Mouse (Mus musculus) monocyte, adult 2 months (primary cell): ENCODE results near the gene Mtch2.
"Not testable (repeated sequence)": the region's sequence is repeated elsewhere in the genome, so short reads cannot be mapped to it uniquely, and the experiment has no call there.

ENCODE experiments used
- DNase-seq, 2 experiments: peaks; one replicate each; pipeline ENCODE4 v3.0.0; 2022; ENCODE audit warnings: low spot score in 2 of 2, low read depth in 1 of 2

Mtch2 gene

GRCm38 (mm10) chr2:90861486-90861885, 14.5 kb downstream of the Mtch2 start:
- DNase-seq, result no peak

GRCm38 (mm10) chr2:90864184-90864583, 17.2 kb downstream of the Mtch2 start:
- no peak for DNase-seq

DNA sequence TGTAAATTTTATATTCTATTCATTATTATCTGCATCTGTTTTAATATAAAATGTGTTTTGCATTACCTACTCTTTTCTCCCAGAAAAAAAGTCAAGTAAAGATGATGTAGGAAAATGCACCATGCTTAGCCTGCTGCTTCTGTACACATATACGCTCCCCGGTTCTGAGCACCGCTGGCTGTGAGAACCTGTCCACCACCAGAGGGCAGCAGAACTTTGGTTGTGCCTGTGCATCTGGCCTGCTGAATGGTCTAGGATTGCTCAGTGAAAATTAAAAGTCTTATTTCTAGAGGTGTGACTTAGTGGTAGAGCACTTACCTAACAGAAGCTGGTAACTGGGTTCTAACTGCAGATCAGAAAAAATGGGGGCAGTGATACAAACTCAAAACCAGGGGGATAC, 19.6 kb downstream of the Mtch2 start:
- DNase-seq, result peak in 1 of 2 experiments; percentile 34

- DNase-seq, result no peak
Observed at GRCm38 (mm10) chr2:90870136-90870601, 23.2 kb downstream of the Mtch2 start.

GRCm38 (mm10) chr2:90871180-90871961, 24.4 kb downstream of the Mtch2 start:
- DNase-seq, result no peak

DNA sequence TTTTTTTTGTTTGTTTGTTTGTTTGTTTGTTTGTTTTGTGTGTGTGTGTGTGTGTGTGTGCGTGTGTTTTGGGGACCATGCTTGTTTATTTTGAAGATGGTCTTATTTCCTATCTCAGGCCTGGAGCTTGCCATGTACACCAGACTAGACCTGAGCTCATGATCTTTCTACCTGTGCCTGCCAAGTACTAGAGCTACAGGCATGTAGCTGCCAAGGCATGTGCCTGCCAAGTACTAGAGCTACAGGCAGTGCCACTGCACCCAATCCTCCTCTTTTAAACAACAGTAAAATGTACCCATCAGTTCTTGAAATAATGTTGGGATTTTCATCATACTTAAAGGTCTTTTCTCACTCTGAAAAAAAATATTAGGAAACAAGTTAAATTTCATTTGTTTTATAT, 27.1 kb downstream of the Mtch2 start:
- DNase-seq, result no peak

GRCm38 (mm10) chr2:90875239-90875638, 28.3 kb downstream of the Mtch2 start:
- no peak for DNase-seq

DNA sequence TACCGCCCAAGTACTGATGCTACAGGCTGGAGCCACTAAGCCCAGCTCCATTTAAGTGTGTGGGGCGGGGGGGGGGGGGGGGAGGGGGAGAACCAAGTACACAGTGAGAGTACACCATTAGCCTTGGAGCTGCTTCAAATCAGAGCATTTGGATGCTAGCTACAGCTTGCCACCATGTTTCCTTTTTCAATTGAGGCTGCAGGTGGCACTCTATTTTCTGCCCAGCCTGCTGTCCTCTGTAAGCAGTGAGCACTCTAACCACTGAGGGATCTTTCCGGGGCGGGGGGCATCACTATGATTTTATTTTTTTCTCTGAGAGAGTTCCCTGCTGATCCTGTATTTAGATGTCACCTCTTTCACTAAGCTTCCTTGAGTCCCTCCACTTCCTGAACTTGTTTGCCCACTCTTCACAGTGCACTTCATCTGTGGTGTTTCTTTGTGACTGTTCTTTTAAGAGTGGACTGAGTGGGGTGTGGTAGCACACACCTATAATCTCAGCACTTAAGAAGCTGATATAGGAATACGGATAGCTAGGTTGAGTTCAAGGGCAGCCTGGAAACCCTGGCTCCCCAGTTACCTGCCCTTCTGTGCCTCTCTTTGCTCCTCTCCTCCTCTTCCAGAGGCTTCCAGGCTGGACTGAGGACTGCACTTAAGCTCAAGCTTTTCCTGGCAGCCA, 30.8 kb downstream of the Mtch2 start:
- DNase-seq, result no peak

DNA sequence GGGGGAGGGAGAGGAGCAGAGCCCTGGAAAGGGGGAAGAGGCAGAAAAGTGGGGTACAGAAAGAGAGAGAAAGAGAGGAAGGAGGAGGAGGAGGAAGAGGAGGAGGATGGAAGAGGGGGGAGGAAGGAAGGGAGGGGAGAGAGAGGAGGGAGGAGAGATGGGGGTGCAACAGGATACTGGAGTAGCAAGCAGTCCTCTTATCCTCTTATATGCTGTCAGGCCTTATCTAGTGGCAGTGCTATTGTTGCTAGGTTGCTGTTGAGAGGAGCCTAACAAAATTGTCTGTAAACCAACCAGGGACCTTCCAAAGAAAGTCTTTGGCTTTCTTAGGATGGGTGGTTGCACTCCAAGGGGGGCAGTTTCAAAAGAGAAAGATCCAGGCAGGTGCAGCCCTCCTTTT, 32.5 kb downstream of the Mtch2 start:
- no peak for DNase-seq

GRCm38 (mm10) chr2:90880144-90880785, 33.3 kb downstream of the Mtch2 start:
- no peak for DNase-seq

- no peak for DNase-seq
Observed at GRCm38 (mm10) chr2:90881824-90882223, 34.9 kb downstream of the Mtch2 start.

DNA sequence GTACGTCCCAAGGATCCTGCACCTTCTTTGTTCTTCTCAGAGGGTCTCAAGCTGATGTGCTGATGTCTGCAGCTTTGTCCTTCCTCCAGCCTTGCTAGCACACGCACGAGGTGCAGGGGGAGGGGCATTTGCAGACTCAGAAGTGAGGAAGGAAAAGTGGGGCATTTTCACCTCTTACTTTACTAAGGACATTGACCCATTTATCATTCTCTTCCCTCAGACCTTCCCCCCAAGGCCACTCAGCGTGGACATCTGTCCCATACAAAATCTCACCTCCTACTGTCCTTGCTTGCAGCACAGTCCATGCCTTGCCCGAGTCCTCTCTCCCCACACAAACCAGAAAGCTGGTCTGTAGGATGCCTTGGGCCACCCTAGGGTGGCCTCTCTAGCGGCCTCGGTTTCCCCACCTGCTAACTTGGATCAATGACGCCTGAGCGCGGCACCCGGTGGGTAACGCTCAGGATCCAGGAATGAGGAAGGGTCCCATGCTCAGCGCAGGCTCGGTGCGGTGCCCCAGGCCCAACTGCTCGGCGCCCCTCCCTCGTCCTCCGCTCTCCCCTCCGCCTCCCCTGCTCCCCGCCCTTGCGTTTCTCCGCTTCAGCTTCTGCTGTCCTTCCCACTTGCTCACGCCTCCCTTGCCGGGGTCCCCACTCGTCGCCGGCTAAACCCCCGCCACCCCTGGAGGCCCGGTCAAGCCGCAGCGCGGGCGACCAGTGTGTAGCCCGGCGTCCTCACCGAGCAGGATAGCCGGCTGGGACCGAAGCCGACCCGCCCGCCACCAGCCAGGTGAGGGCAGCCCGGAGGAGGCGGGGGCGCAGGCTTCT, 38.5 kb downstream of the Mtch2 start, which contains the start of gene C1qtnf4:
C1qtnf4 (plus strand) TSS at position 643 of the 824 bp plus-strand sequence.
- no peak for DNase-seq

DNA sequence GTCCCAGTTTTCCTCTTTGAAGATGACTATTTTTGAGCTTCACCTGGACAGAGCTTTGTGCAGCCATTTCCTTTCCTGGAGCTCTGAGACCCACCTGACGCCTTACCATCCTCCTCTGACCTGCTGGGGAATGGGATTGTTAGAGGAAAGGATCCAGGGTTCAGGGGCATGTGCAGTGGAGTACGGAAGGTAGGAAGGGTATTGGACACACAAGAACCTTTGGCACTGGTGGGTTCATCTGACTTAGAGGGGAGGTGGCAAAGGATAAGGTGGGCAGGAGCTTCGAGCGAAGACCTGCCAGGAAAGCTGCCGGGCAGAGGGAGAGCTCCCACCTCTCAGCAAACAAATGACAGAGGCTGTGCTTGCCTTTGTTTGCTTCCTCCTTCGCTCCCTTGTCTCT, 39.5 kb downstream of the Mtch2 start:
- DNase-seq, result no peak

DNA sequence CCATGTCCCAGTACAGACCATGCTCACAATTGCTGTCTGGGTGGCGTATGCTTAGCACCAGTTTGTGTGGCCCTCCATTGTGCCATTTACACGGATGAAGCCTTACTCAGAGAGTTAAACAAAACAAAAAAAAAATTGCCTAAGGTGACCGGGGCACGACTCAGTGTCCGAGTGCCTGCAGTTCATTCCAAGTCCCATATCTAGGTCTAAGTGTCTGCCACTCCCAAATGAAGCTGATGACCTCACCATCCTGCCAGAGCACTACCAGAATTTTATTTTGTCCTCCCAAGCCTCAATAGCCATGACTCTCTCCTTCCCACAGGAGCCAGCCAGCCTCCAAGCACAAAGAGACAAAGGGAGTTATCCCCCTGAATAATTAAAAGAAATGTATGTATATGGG, 40.7 kb downstream of the Mtch2 start:
- DNase-seq, result no peak

DNA sequence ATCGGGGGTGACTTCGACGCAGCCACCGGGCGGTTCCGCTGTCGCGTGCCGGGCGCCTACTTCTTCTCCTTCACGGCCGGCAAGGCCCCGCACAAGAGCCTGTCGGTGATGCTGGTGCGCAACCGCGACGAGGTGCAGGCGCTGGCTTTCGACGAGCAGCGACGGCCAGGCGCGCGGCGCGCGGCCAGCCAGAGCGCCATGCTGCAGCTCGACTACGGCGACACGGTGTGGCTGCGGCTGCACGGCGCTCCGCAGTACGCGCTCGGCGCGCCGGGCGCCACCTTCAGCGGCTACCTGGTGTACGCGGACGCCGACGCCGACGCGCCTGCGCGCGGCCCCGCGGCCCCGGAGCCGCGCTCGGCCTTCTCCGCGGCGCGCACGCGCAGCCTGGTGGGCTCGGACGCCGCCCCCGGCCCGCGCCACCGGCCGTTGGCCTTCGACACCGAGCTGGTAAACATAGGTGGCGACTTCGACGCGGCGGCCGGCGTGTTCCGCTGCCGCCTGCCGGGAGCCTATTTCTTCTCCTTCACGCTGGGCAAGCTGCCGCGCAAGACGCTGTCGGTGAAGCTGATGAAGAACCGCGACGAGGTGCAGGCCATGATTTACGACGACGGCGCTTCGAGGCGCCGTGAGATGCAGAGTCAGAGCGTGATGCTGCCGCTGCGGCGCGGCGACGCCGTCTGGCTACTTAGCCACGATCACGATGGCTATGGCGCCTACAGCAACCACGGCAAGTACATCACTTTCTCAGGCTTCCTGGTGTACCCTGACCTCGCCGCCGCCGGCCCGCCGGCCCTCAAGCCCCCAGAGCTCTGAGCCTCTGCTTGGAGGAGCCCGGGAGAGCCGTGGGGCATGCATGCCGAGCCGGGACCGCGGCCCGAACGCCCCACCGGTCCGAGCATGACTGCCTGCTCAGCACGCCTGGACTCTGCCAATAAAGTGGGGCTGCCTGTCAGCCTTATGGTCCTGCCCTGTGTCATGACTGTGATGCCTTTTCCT, 42.9 kb downstream of the Mtch2 start:
- no peak for DNase-seq

GRCm38 (mm10) chr2:90893673-90894298, 46.8 kb downstream of the Mtch2 start:
- DNase-seq, result no peak

DNA sequence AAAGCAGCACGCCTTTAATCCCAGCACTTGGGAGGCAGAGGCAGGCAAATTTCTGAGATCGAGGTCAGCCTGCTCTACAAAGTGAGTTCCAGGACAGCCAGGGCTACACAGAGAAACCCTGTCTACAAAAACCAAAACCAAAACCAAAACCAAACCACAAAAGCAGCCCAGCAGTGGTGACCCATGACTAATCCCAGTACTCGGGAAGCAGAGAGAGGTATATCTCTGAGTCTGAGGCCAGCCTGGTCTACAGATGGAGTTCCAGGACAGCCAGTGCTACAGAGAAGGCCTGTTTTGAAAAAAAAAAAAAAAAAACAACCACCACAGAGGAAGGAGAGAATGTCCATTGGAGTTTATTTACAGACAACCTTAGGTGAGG, 47.3 kb downstream of the Mtch2 start:
- not testable (repeated sequence) for DNase-seq

- DNase-seq, result no peak
Observed at GRCm38 (mm10) chr2:90903398-90903797, 56.4 kb downstream of the Mtch2 start.

GRCm38 (mm10) chr2:90904076-90904855, 57.3 kb downstream of the Mtch2 start, which contains the start of the genes Kbtbd4 and Ndufs3:
TSS of gene Kbtbd4 (plus strand) at chr2:90904740.
TSS of gene Ndufs3 (minus strand) at chr2:90904827.
- peak; percentile 57 to 76 for DNase-seq
